Mouse (Mus musculus) small intestine, adult 2 months (tissue): Measurements from ENCODE around the gene Krt16. TPM values are rescaled to one million over a fixed set of nuclear protein-coding genes. Genes with fewer than 3 reads are reported as not detected.

Experiments
- H3K27ac ChIP-seq: fragments of 200-500 bp; 2 replicates; pipeline ENCODE4 v1.5.1; 2012; ENCODE audit warnings: low read depth, low read length, control low read depth, inconsistent platforms; ENCODE audit not compliant: insufficient read depth
- H3K27me3 ChIP-seq: fragments of 200-500 bp; 2 replicates; pipeline ENCODE4 v1.6.1; 2012; ENCODE audit warnings: mild to moderate bottlenecking, moderate library complexity, low read length, inconsistent platforms; ENCODE audit not compliant: control insufficient read depth, insufficient read depth
- H3K36me3 ChIP-seq: fragments of 200-500 bp; 2 replicates; pipeline ENCODE4 v1.6.1; 2012; ENCODE audit warnings: mild to moderate bottlenecking, low read length, control low read depth, inconsistent platforms; ENCODE audit not compliant: control insufficient read depth, insufficient read depth
- H3K4me1 ChIP-seq: fragments of 200-500 bp; 2 replicates; pipeline ENCODE4 v1.6.1; 2012; ENCODE audit warnings: low read length, inconsistent platforms, mixed read lengths; ENCODE audit not compliant: control insufficient read depth, insufficient read depth, insufficient read length
- H3K4me3 ChIP-seq: fragments of 200-500 bp; 2 replicates; pipeline ENCODE4 v1.5.1; 2012; ENCODE audit warnings: low read depth, mild to moderate bottlenecking, control low read depth, inconsistent platforms, low read length, moderate library complexity
- CTCF ChIP-seq: fragments of 200-500 bp; IDR thresholded peaks from 2 replicates; pipeline ENCODE4 v1.5.1; 2012; ENCODE audit warnings: low read depth, mild to moderate bottlenecking, control low read depth, inconsistent platforms, low read length, moderate library complexity, mixed read lengths; ENCODE audit not compliant: insufficient replicate concordance, insufficient read length; ENCODE audit errors: extremely low read depth
- POLR2A ChIP-seq: fragments of 200-500 bp; IDR thresholded peaks from 2 replicates; pipeline ENCODE4 v1.6.1; 2012; ENCODE audit warnings: low read depth, mild to moderate bottlenecking, control low read depth, inconsistent platforms, low read length, moderate library complexity
- WGBS: fragments of 180-500 bp; shearing (Covaris S2); methylation state at CpG from one replicate; pipeline ENCODE4 v1.1.7; 2018; 5-methylcytosine and 5-hydroxymethylcytosine counted together
- polyA plus RNA-seq: library from polyadenylated mRNA; depleted of rRNA; stranded (reverse); fragments of >200 nt; gene quantifications from 2 replicates; pipeline ENCODE4 v1.2.3, GENCODE M21; 2012

The Krt16 gene
- polyA plus RNA-seq, 1 experiment = not detected

DNA sequence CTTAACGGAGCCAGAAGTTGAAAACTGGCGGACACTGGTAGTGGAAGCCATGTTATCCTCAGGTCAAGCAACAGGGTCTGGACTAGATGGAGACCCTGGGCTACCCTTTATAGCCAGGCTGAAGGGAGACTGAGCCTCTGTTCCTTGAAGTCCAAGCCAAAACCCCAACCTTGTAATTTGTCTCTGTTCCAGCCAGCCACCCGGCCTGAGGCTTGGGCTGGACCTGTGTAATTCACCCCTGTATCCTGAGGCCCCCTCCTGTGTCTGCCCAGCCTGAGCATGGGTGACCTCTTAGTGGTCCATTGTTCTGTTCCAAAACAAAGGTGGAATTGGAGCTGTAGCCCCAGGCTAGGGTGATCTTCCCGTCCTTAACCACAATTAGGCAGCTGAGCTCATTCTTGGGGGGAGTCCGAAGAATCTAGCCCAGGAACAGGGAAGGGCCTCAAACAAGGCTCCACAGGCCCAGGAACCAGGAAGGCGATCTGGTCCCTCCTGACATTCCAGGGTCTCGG, 21.2 kb upstream of the Krt16 start, which contains the start of gene Krt42:
Krt42 (minus strand) TSS at position 51 of the 512 bp plus-strand sequence.
- Histone ChIP-seq H3K4me3 (no peak within 1 kb of the TSS), H3K4me1 (no peaks in the 10 kb centered on the region), H3K27me3 (no peaks in the 10 kb centered on the region), H3K36me3 (no peaks in the 10 kb centered on the region), H3K27ac (no peak within 1 kb of the TSS)
- 89% methylated on average over 7 of the region's 7 CpGs for WGBS
- TF ChIP-seq CTCF = no peak
- no peak for TF ChIP-seq POLR2A

DNA sequence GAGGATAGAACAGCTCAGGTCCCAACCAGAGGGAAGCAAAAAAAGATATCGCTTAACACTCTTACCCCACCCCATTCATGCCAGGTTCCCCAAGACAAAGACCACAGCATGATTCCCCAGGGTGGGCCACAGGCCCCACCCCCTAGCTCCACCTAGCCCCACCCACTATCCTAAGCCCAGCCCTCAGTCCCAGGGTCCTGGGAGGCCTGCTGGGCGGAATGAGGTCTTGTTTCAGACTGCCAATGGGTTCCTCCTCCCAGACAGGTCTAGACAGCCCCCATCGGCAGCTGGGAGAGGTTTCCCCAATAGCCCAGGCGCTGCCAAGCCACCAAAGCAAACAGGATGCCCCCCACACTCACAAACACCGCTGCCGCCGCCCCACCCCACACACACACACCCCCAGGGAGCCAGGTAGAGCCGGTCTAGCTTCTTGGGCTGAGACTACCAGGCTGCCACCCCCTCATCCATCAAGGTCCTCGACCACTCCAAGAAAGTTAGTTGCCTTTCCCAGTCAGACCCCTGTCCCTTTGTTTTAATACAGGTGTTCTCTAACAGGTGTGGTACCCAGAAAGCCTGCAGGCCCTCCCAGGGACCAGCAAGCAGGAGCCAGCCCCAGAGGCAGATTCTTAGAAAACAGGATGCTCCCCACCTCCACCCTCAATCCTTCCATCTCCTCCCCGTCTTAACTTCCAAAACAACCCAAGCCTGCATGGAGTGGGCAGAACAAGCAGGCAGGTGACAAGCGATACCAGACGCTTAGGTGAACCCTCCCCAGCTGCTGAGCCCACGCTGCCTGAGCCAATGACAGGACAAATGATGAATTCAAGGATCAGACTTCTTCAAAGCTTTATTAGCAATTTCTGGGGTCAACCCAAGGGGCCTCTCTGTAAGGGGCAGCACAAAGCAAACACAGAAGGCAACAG, 13.6 kb upstream of the Krt16 start:
- H3K36me3 ChIP-seq = no peaks in the 10 kb centered on the region
- no peak overlapping the region for H3K4me3 ChIP-seq
- no peaks in the 10 kb centered on the region for H3K4me1 ChIP-seq
- no peaks in the 10 kb centered on the region for H3K27me3 ChIP-seq
- WGBS = 48% methylated on average over 13 of the region's 13 CpGs
- TF ChIP-seq CTCF (no peak), POLR2A (no peak)
- no peak overlapping the region for H3K27ac ChIP-seq

- Histone ChIP-seq H3K27me3 (no peaks in the 10 kb centered on the region), H3K4me3 (no peak overlapping the region), H3K36me3 (no peaks in the 10 kb centered on the region), H3K4me1 (no peaks in the 10 kb centered on the region), H3K27ac (no peak overlapping the region)
- 88% methylated on average over 9 of the region's 9 CpGs for WGBS
- no peak for TF ChIP-seq POLR2A
These were observed 12.5 kb upstream of the Krt16 start for GRCm38 (mm10) chr11:100261235-100261605.

DNA sequence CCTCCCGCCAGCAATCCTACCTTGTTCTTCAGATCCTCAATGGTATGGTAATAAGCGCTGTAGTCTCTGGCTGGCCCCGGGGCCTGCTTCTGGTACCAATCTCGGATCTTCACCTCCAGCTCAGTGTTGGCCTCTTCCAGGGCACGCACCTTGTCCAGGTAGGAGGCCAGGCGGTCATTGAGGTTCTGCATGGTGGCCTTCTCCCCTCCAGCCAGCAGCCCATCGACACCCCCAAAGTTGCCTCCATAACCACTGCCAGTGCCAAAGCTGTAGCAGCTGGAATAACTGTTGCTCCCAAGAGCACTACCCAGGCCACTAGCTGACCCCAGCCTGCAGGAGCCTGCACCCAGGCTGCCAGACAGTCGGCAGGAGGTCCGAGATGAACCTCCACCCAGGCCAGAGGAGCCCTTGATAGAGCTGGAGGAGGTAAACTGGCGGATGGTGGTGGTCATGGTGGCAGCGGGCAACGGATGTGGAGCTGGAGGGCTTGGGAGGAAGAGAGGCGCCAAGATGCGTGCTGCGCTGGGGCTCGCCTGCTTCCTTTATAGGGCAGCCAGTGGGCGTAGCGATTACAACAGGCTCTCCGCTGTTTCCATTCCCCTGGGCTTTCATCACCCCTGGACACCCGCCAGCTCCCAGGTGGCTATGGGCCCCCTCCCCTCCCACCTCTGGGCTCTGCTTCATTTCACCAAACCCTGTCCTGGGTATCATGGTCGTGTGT, 12.0 kb upstream of the Krt16 start, which contains the start of gene Krt17:
Krt17 (minus strand) TSS at position 516 of the 721 bp plus-strand sequence.
- H3K27me3 ChIP-seq = no peaks in the 10 kb centered on the region
- no peak within 1 kb of the TSS for H3K27ac ChIP-seq
- H3K4me1 ChIP-seq = no peaks in the 10 kb centered on the region
- TF ChIP-seq CTCF (no peak), POLR2A (no peak)
- WGBS = 82% methylated on average over 21 of the region's 21 CpGs
- H3K4me3 ChIP-seq = no peak within 1 kb of the TSS
- H3K36me3 ChIP-seq = no peaks in the 10 kb centered on the region

- Histone ChIP-seq H3K36me3 (no peaks in the 10 kb centered on the region), H3K4me3 (no peak overlapping the region), H3K27me3 (no peaks in the 10 kb centered on the region), H3K4me1 (no peaks in the 10 kb centered on the region), H3K27ac (no peak overlapping the region)
- WGBS = 92% methylated on average over 9 of the region's 9 CpGs
- no peak for TF ChIP-seq POLR2A
- TF ChIP-seq CTCF = no peak
These were observed 10.4 kb upstream of the Krt16 start for GRCm38 (mm10) chr11:100259079-100259478.

- no peak overlapping the region for H3K27ac ChIP-seq
- no peaks in the 10 kb centered on the region for H3K36me3 ChIP-seq
- no peaks in the 10 kb centered on the region for H3K4me1 ChIP-seq
- 88% methylated on average over 1 of the region's 1 CpGs for WGBS
- H3K4me3 ChIP-seq = no peak overlapping the region
- H3K27me3 ChIP-seq = no peaks in the 10 kb centered on the region
- no peak for TF ChIP-seq CTCF
- no peak for TF ChIP-seq POLR2A
These were observed 9.3 kb upstream of the Krt16 start for GRCm38 (mm10) chr11:100257967-100258366.

- H3K27ac ChIP-seq = no peak overlapping the region
- no peaks in the 10 kb centered on the region for H3K4me1 ChIP-seq
- TF ChIP-seq CTCF = no peak
- TF ChIP-seq POLR2A = no peak
- H3K27me3 ChIP-seq = no peaks in the 10 kb centered on the region
- no peaks in the 10 kb centered on the region for H3K36me3 ChIP-seq
- WGBS = 91% methylated on average over 6 of the region's 6 CpGs
- H3K4me3 ChIP-seq = no peak overlapping the region
These were observed 6.8 kb upstream of the Krt16 start for GRCm38 (mm10) chr11:100255514-100255913.
